Comparison of ENCODE assay signal across 8 mouse cellular contexts in genomic region chr13:108159963-108160362, GRCm38 (mm10). TPM values are rescaled to one million over a fixed set of nuclear protein-coding genes. Genes with fewer than 3 reads are reported as not detected.
DNase-seq lines count a peak whose midpoint lies in the region; ATAC-seq and TF ChIP-seq lines count a peak whose summit lies in the region.

No protein-coding gene starts in this region.

- peak; percentile 53 for TF ChIP-seq CTCF in E14TG2a.4 (conservative IDR thresholded peaks at IDR 0.05; ENCODE audit: low read length)
- TF ChIP-seq CTCF in embryonic fibroblast, embryonic 13.5 days (IDR thresholded peaks at IDR 0.05; ENCODE audit: borderline replicate concordance, insufficient read depth, low read length), result no peak

- no peak overlapping the region for H3K4me3 ChIP-seq in heart, embryonic 12.5 days
- 0 out of 2 replicates have a peak overlapping the region, but pooled peaks have one; percentile 39 for H3K4me3 ChIP-seq in E14TG2a.4 (replicated peaks; ENCODE audit: low read length)
- peak overlapping the region; percentile 7; the same call in 1 of the 2 replicates for H3K4me3 ChIP-seq in embryonic fibroblast, embryonic 13.5 days (ENCODE audit: insufficient read depth, low read length)

- no peaks in the 10 kb centered on the region for H3K27me3 ChIP-seq in heart, embryonic 12.5 days (replicated peaks)
- H3K27me3 ChIP-seq in E14TG2a.4 (ENCODE audit: insufficient read depth, low read length), result no peaks in the 10 kb centered on the region

- 62% methylated on average over 7 of the region's 7 CpGs for WGBS in heart, embryonic 12.5 days

- H3K4me2 ChIP-seq in heart, embryonic 12.5 days, result peak overlapping the region; percentile 36

- intact Hi-C loops in heart, postnatal 14 days (cut with DNase I), result loop anchor here (2.0 to 10.0 kb wide), 5 partner anchors 157 to 1052 kb away; partner anchors contain the start of gene Depdc1b

- no peak for TF ChIP-seq POLR2A in embryonic fibroblast, embryonic 13.5 days (IDR thresholded peaks at IDR 0.05; ENCODE audit: low read depth, low read length)

- H3K36me3 ChIP-seq in heart, embryonic 12.5 days, result peaks cover 7% of the 10 kb centered on the region; the same call in 1 of the 2 replicates
- peaks cover 22% of the 10 kb centered on the region for H3K36me3 ChIP-seq in E14TG2a.4 (ENCODE audit: insufficient read depth, low read length)

- peaks cover 11% of the 10 kb centered on the region for H3K4me1 ChIP-seq in heart, embryonic 12.5 days (replicated peaks)
- H3K4me1 ChIP-seq in E14TG2a.4 (replicated peaks; ENCODE audit: low read depth, low read length), result peaks cover 28% of the 10 kb centered on the region
- no peaks in the 10 kb centered on the region; the same call in 1 of the 2 replicates for H3K4me1 ChIP-seq in embryonic fibroblast, embryonic 13.5 days (ENCODE audit: control insufficient read depth, insufficient read depth, low read length)

- DNase-seq in heart, postnatal 14 days, result no peak
- no peak for DNase-seq in right cerebral cortex, postnatal 10 days (ENCODE audit: low spot score in 2 of 2)
- no peak for DNase-seq in ovary, adult 18-20 months (ENCODE audit: low spot score)
- DNase-seq in adrenal gland, postnatal 36 days, result no peak

- no peak for ATAC-seq in heart, embryonic 12.5 days (ENCODE audit: insufficient number of reproducible peaks, low FRiP score)
- ATAC-seq in megakaryocyte progenitor cell, adult 5-6 weeks (replicated peaks; ENCODE audit: poor library complexity), result 0 out of 2 replicates have a peak, but pooled peaks have one; percentile 12

- no peak overlapping the region for H3K9ac ChIP-seq in heart, embryonic 12.5 days

- no peak overlapping the region for H3K27ac ChIP-seq in heart, embryonic 12.5 days (ENCODE audit: poor library complexity, severe bottlenecking)
- no peak overlapping the region for H3K27ac ChIP-seq in embryonic fibroblast, embryonic 13.5 days (ENCODE audit: insufficient read depth, low read length)

- no peaks in the 10 kb centered on the region for H3K9me3 ChIP-seq in heart, embryonic 12.5 days (replicated peaks)
- H3K9me3 ChIP-seq in E14TG2a.4 (ENCODE audit: low read length), result no peaks in the 10 kb centered on the region

RNA-seq across cellular contexts. Expression of gene Ercc8, which starts 1.4 kb away (rescaled TPM):
- polyA plus RNA-seq in heart, embryonic 12.5 days (2016; fragmentation: Nextera tagmentation; extraction: Ambion mirVana), result 10.2 and 12.5 TPM in 2 replicates
- total RNA-seq in heart, postnatal 14 days (2021), result 1 to 10 TPM; 7.5 to 8.9 TPM
- polyA plus RNA-seq in embryonic fibroblast, embryonic 13.5 days (2011; ENCODE audit: insufficient read length, low read depth, missing spikeins), result 5.5 and 8.4 TPM in 2 replicates
- 14.4 and 19.1 TPM in 2 replicates for total RNA-seq in megakaryocyte progenitor cell, adult 5-6 weeks (2015)
- total RNA-seq in megakaryocyte progenitor cell, adult 5-6 weeks (2017), result 14.4 and 14.9 TPM in 2 replicates
- total RNA-seq in adrenal gland, postnatal 36 days (2021), result 10 to 100 TPM in 1 of 2 experiments, 1 to 10 TPM in 1; 8.6 to 10.0 TPM

RNA-seq across cellular contexts. Expression of gene Ndufaf2, which starts 1.5 kb away (rescaled TPM):
- polyA plus RNA-seq in heart, embryonic 12.5 days (2016; fragmentation: Nextera tagmentation; extraction: Ambion mirVana), result 62.3 and 64.0 TPM in 2 replicates
- 10 to 100 TPM; 21.0 to 21.2 TPM for total RNA-seq in heart, postnatal 14 days (2021)
- 49.5 and 52.6 TPM in 2 replicates for polyA plus RNA-seq in embryonic fibroblast, embryonic 13.5 days (2011; ENCODE audit: insufficient read length, low read depth, missing spikeins)
- 51.2 and 55.0 TPM in 2 replicates for total RNA-seq in megakaryocyte progenitor cell, adult 5-6 weeks (2015)
- total RNA-seq in megakaryocyte progenitor cell, adult 5-6 weeks (2017), result 63.4 and 68.2 TPM in 2 replicates
- 10 to 100 TPM; 27.6 to 33.9 TPM for total RNA-seq in adrenal gland, postnatal 36 days (2021)

RNA-seq across cellular contexts. Expression of gene Elovl7, which starts 54.2 kb away (rescaled TPM):
- 1.3 and 1.5 TPM in 2 replicates for polyA plus RNA-seq in heart, embryonic 12.5 days (2016; fragmentation: Nextera tagmentation; extraction: Ambion mirVana)
- total RNA-seq in heart, postnatal 14 days (2021), result under 1 TPM; 0.17 to 0.26 TPM
- polyA plus RNA-seq in embryonic fibroblast, embryonic 13.5 days (2011; ENCODE audit: insufficient read length, low read depth, missing spikeins), result 1.2 and 1.5 TPM in 2 replicates
- 4.6 and 5.3 TPM in 2 replicates for total RNA-seq in megakaryocyte progenitor cell, adult 5-6 weeks (2015)
- 1.6 and 1.9 TPM in 2 replicates for total RNA-seq in megakaryocyte progenitor cell, adult 5-6 weeks (2017)
- total RNA-seq in adrenal gland, postnatal 36 days (2021), result 1 to 10 TPM; 2.7 to 4.7 TPM
